Mouse (Mus musculus): ENCODE data around the gene Bcl2l11. TPM values are rescaled to one million over a fixed set of nuclear protein-coding genes. Genes with fewer than 3 reads are reported as not detected.

Gene Bcl2l11
- polyA plus RNA-seq, 1 experiment from 2014 or later = 29.4 TPM

- H3K4me1 ChIP-seq = 0 out of 2 replicates have a peak, but pooled peaks cover 4% of the 10 kb centered on the region
- no peaks in the 10 kb centered on the region for H3K36me3 ChIP-seq
- H3K27ac ChIP-seq = no peak overlapping the region
- H3K9ac ChIP-seq = no peak overlapping the region
- no peak overlapping the region for H3K4me3 ChIP-seq
- no peak for ATAC-seq (ENCODE audit: borderline replicate concordance, extremely low read depth, low FRiP score, low TSS enrichment)
- 32% methylated on average over 3 of the region's 3 CpGs for WGBS
- H3K27me3 ChIP-seq = no peaks in the 10 kb centered on the region
- H3K9me3 ChIP-seq = no peaks in the 10 kb centered on the region
- H3K4me2 ChIP-seq = no peak overlapping the region
Observed at GRCm38 (mm10) chr2:128203147-128203546, 77.3 kb downstream of the Bcl2l11 start.

- Histone ChIP-seq H3K9me3 (no peaks in the 10 kb centered on the region), H3K4me1 (0 out of 2 replicates have a peak, but pooled peaks cover 4% of the 10 kb centered on the region), H3K9ac (no peak overlapping the region), H3K4me3 (no peak overlapping the region), H3K4me2 (no peak overlapping the region), H3K36me3 (no peaks in the 10 kb centered on the region), H3K27ac (no peak overlapping the region), H3K27me3 (no peaks in the 10 kb centered on the region)
- 72% methylated on average over 6 of the region's 6 CpGs for WGBS
- ATAC-seq (ENCODE audit: borderline replicate concordance, extremely low read depth, low FRiP score, low TSS enrichment) = no peak
Observed at GRCm38 (mm10) chr2:128203749-128204405, 78.0 kb downstream of the Bcl2l11 start.

GRCm38 (mm10) chr2:128208541-128208940 lies 82.7 kb downstream of the Bcl2l11 start:
- WGBS = 83% methylated on average over 1 of the region's 1 CpGs
- no peak overlapping the region for H3K9ac ChIP-seq
- H3K27ac ChIP-seq = no peak overlapping the region
- no peak for ATAC-seq (ENCODE audit: borderline replicate concordance, extremely low read depth, low FRiP score, low TSS enrichment)
- H3K9me3 ChIP-seq = no peaks in the 10 kb centered on the region
- no peaks in the 10 kb centered on the region for H3K27me3 ChIP-seq
- H3K4me3 ChIP-seq = no peak overlapping the region
- H3K4me2 ChIP-seq = no peak overlapping the region
- no peaks in the 10 kb centered on the region for H3K36me3 ChIP-seq
- peaks cover 22% of the 10 kb centered on the region for H3K4me1 ChIP-seq

GRCm38 (mm10) chr2:128209841-128210329 lies 84.0 kb downstream of the Bcl2l11 start:
- no peak for ATAC-seq (ENCODE audit: borderline replicate concordance, extremely low read depth, low FRiP score, low TSS enrichment)
- H3K4me2 ChIP-seq = no peak overlapping the region
- no peaks in the 10 kb centered on the region for H3K9me3 ChIP-seq
- WGBS = 73% methylated on average over 2 of the region's 2 CpGs
- H3K4me3 ChIP-seq = no peak overlapping the region
- H3K27me3 ChIP-seq = no peaks in the 10 kb centered on the region
- no peak overlapping the region for H3K27ac ChIP-seq
- H3K4me1 ChIP-seq = peaks cover 22% of the 10 kb centered on the region
- H3K36me3 ChIP-seq = no peaks in the 10 kb centered on the region
- H3K9ac ChIP-seq = no peak overlapping the region

GRCm38 (mm10) chr2:128210376-128210775 lies 84.5 kb downstream of the Bcl2l11 start:
- H3K9ac ChIP-seq = no peak overlapping the region
- H3K36me3 ChIP-seq = no peaks in the 10 kb centered on the region
- H3K4me1 ChIP-seq = peaks cover 22% of the 10 kb centered on the region
- H3K9me3 ChIP-seq = no peaks in the 10 kb centered on the region
- WGBS = 22% methylated on average over 9 of the region's 9 CpGs
- 0 out of 2 replicates have a peak overlapping the region, but pooled peaks have one; percentile 9 for H3K27ac ChIP-seq
- no peak overlapping the region for H3K4me2 ChIP-seq
- H3K4me3 ChIP-seq = no peak overlapping the region
- no peak for ATAC-seq (ENCODE audit: borderline replicate concordance, extremely low read depth, low FRiP score, low TSS enrichment)
- H3K27me3 ChIP-seq = no peaks in the 10 kb centered on the region

- Histone ChIP-seq H3K9ac (peak overlapping the region; percentile 6; the same call in 1 of the 2 replicates), H3K4me3 (no peak overlapping the region), H3K4me1 (peaks cover 22% of the 10 kb centered on the region), H3K27me3 (no peaks in the 10 kb centered on the region), H3K4me2 (peak overlapping the region; percentile 38), H3K27ac (0 out of 2 replicates have a peak overlapping the region, but pooled peaks have one; percentile 9), H3K9me3 (no peaks in the 10 kb centered on the region), H3K36me3 (no peaks in the 10 kb centered on the region)
- 22% methylated on average over 19 of the region's 19 CpGs for WGBS
- ATAC-seq (ENCODE audit: borderline replicate concordance, extremely low read depth, low FRiP score, low TSS enrichment) = peak; percentile 49
Observed at GRCm38 (mm10) chr2:128211022-128211880, 85.4 kb downstream of the Bcl2l11 start.

- H3K27me3 ChIP-seq = no peaks in the 10 kb centered on the region
- H3K4me3 ChIP-seq = no peak overlapping the region
- no peak overlapping the region for H3K27ac ChIP-seq
- H3K36me3 ChIP-seq = no peaks in the 10 kb centered on the region
- no peak overlapping the region for H3K4me2 ChIP-seq
- H3K4me1 ChIP-seq = peaks cover 22% of the 10 kb centered on the region
- H3K9ac ChIP-seq = no peak overlapping the region
- H3K9me3 ChIP-seq = no peaks in the 10 kb centered on the region
- ATAC-seq (ENCODE audit: borderline replicate concordance, extremely low read depth, low FRiP score, low TSS enrichment) = no peak
- WGBS = 46% methylated on average over 8 of the region's 8 CpGs
Observed at GRCm38 (mm10) chr2:128211881-128212209, 86.0 kb downstream of the Bcl2l11 start.

Measured in lung, embryonic 15.5 days (tissue).